Mouse (Mus musculus) kidney, adult 2 months (tissue): ENCODE data around the gene Ranbp6. TPM values are rescaled to one million over a fixed set of nuclear protein-coding genes. Genes with fewer than 3 reads are reported as not detected.

Experiments used
- DNase-seq: peaks from one replicate; pipeline ENCODE4 v3.0.0; 2021
- H3K27ac ChIP-seq: fragments of 200-500 bp; 2 replicates; pipeline ENCODE4 v1.5.1; 2012; ENCODE audit warnings: low read depth, low read length, control low read depth, inconsistent platforms; ENCODE audit not compliant: insufficient read depth
- H3K27me3 ChIP-seq: fragments of 200-500 bp; replicated peaks from 2 replicates; pipeline ENCODE4 v1.6.1; 2012; ENCODE audit warnings: mild to moderate bottlenecking, moderate library complexity, low read length, inconsistent platforms; ENCODE audit not compliant: control insufficient read depth, insufficient read depth
- H3K36me3 ChIP-seq: fragments of 200-500 bp; 2 replicates; pipeline ENCODE4 v1.6.1; 2012; ENCODE audit warnings: mild to moderate bottlenecking, moderate library complexity, low read length, inconsistent platforms; ENCODE audit not compliant: control insufficient read depth, insufficient read depth
- H3K4me1 ChIP-seq: fragments of 200-500 bp; 2 replicates; pipeline ENCODE4 v1.6.1; 2011; ENCODE audit warnings: low read length; ENCODE audit not compliant: control insufficient read depth, insufficient read depth
- H3K4me3 ChIP-seq: fragments of 200-500 bp; 2 replicates; pipeline ENCODE4 v1.5.1; 2011; ENCODE audit warnings: mild to moderate bottlenecking, low read depth, low read length, control low read depth; ENCODE audit not compliant: insufficient read depth
- CTCF ChIP-seq: fragments of 200-500 bp; conservative IDR thresholded peaks from 2 replicates; pipeline ENCODE4 v1.5.1; 2011; ENCODE audit warnings: low read depth, mild to moderate bottlenecking, control low read depth, low read length, moderate library complexity, mixed read lengths; ENCODE audit not compliant: insufficient read depth, insufficient read length
- POLR2A ChIP-seq: fragments of 200-500 bp; IDR thresholded peaks from one replicate; pipeline ENCODE4 v1.6.1; 2011; ENCODE audit warnings: low read depth, low read length, control low read depth
- WGBS: fragments of 180-500 bp; shearing (Covaris S2); methylation state at CpG from one replicate; pipeline ENCODE4 v1.1.7; 2018; 5-methylcytosine and 5-hydroxymethylcytosine counted together
- polyA plus RNA-seq: library from polyadenylated mRNA; depleted of rRNA; stranded (reverse); fragments of >200 nt; gene quantifications from 2 replicates; pipeline ENCODE4 v1.2.3, GENCODE M21; 2012; rRNA removed

Ranbp6 gene
- polyA plus RNA-seq, result 1.9 and 2.5 TPM in 2 replicates

- H3K4me3 ChIP-seq, result peak within 1 kb of the TSS; percentile 77
- peak; percentile 47 for TF ChIP-seq POLR2A
- TF ChIP-seq CTCF, result no peak
- no peaks in the 10 kb centered on the region for H3K27me3 ChIP-seq
- H3K4me1 ChIP-seq, result peaks cover 7% of the 10 kb centered on the region
- H3K27ac ChIP-seq, result peak within 1 kb of the TSS; percentile 60
- WGBS, result under 1% methylated on average over 47 of the region's 47 CpGs
- no peaks in the 10 kb centered on the region; the same call in 1 of the 2 replicates for H3K36me3 ChIP-seq
- DNase-seq, result peak; percentile 93
Measured at GRCm38 (mm10) chr19:29812581-29813460, at the start of gene Ranbp6. Gene Ranbp6 (minus strand): TSS chr19:29812974.

DNA sequence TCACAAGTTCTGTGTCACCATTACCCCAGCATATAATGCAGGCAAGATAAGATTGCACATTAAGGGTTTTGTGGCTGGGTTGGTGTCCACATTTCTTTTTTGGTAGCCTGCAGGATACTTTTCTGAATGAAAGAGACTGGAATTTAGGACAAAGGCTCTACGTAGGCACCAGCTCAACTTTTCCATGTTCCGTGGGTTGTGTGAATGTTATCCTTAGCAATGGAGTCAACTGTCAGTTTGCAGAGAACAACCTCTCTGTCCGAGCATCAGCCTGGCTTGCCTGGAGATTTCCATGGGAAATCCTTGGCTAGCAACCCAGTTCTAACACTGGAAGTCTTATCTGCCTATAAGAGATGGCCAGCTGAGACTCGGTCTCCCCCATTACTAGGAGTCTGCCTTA is 48.0 kb upstream of the Ranbp6 start:
- WGBS, result 94% methylated on average over 4 of the region's 4 CpGs

GRCm38 (mm10) chr19:29857267-29857666 is 44.5 kb upstream of the Ranbp6 start:
- WGBS, result 95% methylated on average over 5 of the region's 5 CpGs

More for the DNA sequence above, 48.0 kb upstream of the Ranbp6 start:
- TF ChIP-seq CTCF (no peak), POLR2A (no peak)
- no peak for DNase-seq
- H3K27ac ChIP-seq, result no peak overlapping the region
- H3K4me3 ChIP-seq, result no peak overlapping the region
- no peaks in the 10 kb centered on the region for H3K27me3 ChIP-seq
- H3K36me3 ChIP-seq, result no peaks in the 10 kb centered on the region
- H3K4me1 ChIP-seq, result no peaks in the 10 kb centered on the region

DNA sequence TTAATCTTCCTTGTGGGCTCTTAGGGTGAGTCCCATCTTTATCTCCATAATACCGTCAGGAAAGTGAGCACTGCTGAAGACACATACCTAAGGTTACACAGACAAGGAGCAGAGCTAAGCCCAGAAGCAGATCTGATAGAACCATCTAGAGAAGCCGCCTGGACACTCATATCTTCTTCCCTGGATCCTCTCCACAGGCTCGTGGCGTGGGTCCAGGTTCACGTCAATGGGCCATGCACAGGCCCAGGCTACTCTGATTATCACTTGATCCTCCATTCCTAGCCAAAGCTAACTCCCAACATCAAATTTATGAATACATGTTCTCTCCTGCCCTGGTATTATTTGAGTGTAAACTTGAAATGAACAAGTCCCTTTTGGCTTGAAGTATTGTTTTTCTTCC is 40.9 kb upstream of the Ranbp6 start:
- Histone ChIP-seq H3K4me3 (no peak overlapping the region), H3K4me1 (no peaks in the 10 kb centered on the region), H3K27ac (no peak overlapping the region), H3K36me3 (no peaks in the 10 kb centered on the region), H3K27me3 (no peaks in the 10 kb centered on the region)
- WGBS, result 90% methylated on average over 5 of the region's 5 CpGs
- DNase-seq, result no peak
- TF ChIP-seq POLR2A (no peak), CTCF (no peak)

More at GRCm38 (mm10) chr19:29857267-29857666, 44.5 kb upstream of the Ranbp6 start:
- TF ChIP-seq CTCF (no peak), POLR2A (no peak)
- no peak overlapping the region for H3K27ac ChIP-seq
- no peaks in the 10 kb centered on the region for H3K36me3 ChIP-seq
- H3K4me1 ChIP-seq, result no peaks in the 10 kb centered on the region
- H3K4me3 ChIP-seq, result no peak overlapping the region
- DNase-seq, result no peak
- no peaks in the 10 kb centered on the region for H3K27me3 ChIP-seq

DNA sequence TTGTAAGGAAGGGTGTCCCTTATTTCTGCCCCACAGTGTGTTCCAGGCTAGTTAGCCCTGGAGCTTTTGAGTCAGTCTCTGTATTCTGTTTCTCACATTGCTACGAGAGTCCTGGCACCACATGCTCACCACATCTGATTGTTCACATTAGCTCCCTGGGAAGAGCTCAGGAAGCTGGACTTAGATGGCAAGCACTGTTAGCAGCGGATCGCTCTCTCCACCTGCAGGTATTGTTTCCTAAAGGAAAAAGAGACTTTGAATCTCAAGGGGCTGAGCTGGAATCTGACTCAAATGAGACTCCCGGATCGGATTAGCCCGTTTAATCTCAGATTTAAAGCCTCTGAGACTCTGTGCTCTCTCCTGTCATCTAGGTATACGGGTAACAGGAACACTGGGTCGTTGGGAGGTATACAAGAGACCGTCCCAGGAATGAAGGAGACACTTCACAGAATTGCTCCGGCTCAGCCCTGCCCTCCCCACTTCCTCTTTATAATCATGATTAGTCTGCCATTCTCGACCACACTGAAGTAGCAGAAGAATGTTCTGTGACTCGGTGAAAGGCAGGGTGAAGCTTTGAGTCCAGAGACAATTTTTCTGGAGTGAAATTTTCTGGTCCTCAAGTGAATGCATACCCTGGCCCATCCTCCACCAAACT is 38.4 kb upstream of the Ranbp6 start:
- no peak for DNase-seq
- no peak for TF ChIP-seq POLR2A
- no peak overlapping the region for H3K4me3 ChIP-seq
- H3K27me3 ChIP-seq, result no peaks in the 10 kb centered on the region
- no peaks in the 10 kb centered on the region for H3K36me3 ChIP-seq
- WGBS, result 33% methylated on average over 12 of the region's 12 CpGs
- H3K27ac ChIP-seq, result no peak overlapping the region
- H3K4me1 ChIP-seq, result no peaks in the 10 kb centered on the region

DNA sequence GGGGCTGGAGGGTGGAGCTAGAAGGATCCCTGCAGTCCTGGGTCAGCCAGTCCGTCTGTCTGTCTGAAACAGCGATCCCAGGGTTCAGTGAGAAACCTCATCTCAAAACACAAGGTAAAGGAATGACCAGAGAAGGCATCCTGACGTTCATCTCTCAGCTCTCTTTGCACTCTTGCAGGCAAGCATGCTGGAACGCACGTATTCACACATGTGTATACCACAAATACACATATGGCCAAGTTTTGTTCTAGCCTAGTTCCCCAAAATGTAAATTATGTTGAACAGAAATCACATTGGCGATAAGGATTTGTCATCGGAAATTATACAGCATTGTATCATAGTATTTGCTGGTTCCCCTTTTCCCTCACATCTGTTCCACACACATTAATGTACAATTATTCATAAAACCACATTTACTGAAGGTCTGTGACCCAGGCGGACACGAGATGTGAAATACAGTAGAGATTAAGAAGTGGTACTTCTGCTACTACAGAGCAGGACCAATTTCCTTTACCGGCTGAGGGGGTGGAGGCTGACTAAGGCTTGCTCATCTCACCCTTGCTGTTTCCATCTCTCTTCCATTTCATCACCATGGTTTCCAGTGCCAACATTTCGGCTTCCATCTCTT is 37.3 kb upstream of the Ranbp6 start:
- Histone ChIP-seq H3K36me3 (no peaks in the 10 kb centered on the region), H3K27ac (no peak overlapping the region), H3K4me1 (no peaks in the 10 kb centered on the region), H3K4me3 (no peak overlapping the region), H3K27me3 (no peaks in the 10 kb centered on the region)
- DNase-seq, result no peak
- WGBS, result 85% methylated on average over 11 of the region's 11 CpGs
- TF ChIP-seq CTCF (no peak), POLR2A (no peak)
